Mouse (Mus musculus): ENCODE results near the gene Slitrk6. TPM values are rescaled to one million over a fixed set of nuclear protein-coding genes. Genes with fewer than 3 reads are reported as not detected.
A peak's percentile ranks its signal among the peaks of the same experiment; 100 is the strongest.

Gene Slitrk6
- polyA plus RNA-seq, 1 experiment from 2014 or later: 31.3 TPM

DNA sequence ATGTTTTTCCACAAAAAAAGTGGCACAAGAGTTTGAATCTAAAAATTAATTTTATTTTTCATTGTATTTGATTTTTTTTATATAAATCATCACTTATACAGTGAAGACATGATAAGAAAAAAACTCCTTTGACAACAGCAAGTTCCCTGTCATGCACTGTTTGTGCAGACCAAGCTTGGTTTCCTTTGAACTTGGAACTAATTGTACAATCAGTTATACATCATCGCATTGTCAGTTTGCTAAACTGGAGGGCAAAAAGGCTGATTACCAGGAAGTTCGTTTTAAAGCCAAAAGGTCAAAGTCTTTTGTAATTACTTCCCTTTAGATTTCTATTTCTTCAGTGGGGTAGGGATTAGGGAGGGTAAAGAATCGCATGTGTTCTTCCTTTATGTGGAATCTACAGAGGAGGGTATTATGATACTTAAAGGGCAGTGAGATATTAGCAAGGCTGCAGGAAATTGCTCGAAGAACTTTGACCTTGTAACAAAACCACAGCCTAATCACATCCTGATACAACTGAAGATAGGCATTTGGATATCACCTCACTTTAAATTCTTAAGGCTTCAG is 26.5 kb downstream of the Slitrk6 start:
- Histone ChIP-seq H3K9me3 (replicated peaks; ENCODE audit: control insufficient read depth, low read length) (no peaks in the 10 kb centered on the region), H3K4me1 (ENCODE audit: control insufficient read depth, insufficient read depth, low read length) (no peaks in the 10 kb centered on the region), H3K27me3 (ENCODE audit: control insufficient read depth, insufficient read depth, low read length) (no peaks in the 10 kb centered on the region), H3K9ac (replicated peaks; ENCODE audit: low read length) (no peak overlapping the region), H3K27ac (replicated peaks; ENCODE audit: low read depth, low read length) (no peak overlapping the region), H3K36me3 (replicated peaks; ENCODE audit: control insufficient read depth, insufficient read depth, low read depth, low read length) (no peaks in the 10 kb centered on the region), H3K4me2 (ENCODE audit: low read depth, low read length) (no peak overlapping the region), H3K4me3 (ENCODE audit: low read depth, low read length) (no peak overlapping the region)
- DNase-seq (ENCODE audit: low spot score) (peak; percentile 48), ATAC-seq (replicated peaks; ENCODE audit: insufficient number of reproducible peaks, low FRiP score, low TSS enrichment, low read depth) (no peak)
- 10% methylated on average over 4 of the region's 4 CpGs for WGBS

DNA sequence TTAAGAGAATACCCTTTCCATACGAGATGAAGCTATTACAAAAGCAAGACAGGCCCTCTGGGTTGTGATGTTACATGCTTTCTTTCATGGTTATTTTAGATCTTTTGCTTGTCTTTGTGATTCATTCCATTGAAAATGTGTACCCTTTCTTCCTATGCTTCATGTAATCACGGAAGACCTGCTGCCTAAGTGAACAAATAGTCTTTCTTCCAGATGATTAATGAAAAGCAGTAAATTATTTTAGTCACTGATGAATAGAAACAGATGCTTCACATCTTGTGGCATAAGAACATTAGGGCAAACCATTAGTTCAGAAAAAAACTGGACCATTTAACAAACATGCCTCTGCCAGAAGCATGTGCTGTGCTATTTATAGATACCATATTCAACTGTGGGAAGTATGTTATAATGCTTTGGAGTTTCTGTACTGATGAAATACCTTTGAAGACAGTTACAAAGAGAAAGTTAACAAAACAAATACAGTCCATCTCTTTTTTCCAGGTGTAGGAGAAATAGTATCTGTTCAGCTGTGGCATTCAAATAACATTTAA is 30.8 kb downstream of the Slitrk6 start:
- Histone ChIP-seq H3K4me3 (ENCODE audit: low read depth, low read length) (no peak overlapping the region), H3K27ac (replicated peaks; ENCODE audit: low read depth, low read length) (no peak overlapping the region), H3K27me3 (ENCODE audit: control insufficient read depth, insufficient read depth, low read length) (no peaks in the 10 kb centered on the region), H3K4me2 (ENCODE audit: low read depth, low read length) (no peak overlapping the region), H3K4me1 (ENCODE audit: control insufficient read depth, insufficient read depth, low read length) (no peaks in the 10 kb centered on the region), H3K9me3 (replicated peaks; ENCODE audit: control insufficient read depth, low read length) (no peaks in the 10 kb centered on the region), H3K9ac (replicated peaks; ENCODE audit: low read length) (no peak overlapping the region), H3K36me3 (replicated peaks; ENCODE audit: control insufficient read depth, insufficient read depth, low read depth, low read length) (no peaks in the 10 kb centered on the region)
- WGBS: 22% methylated on average over 2 of the region's 2 CpGs
- no peak for ATAC-seq (replicated peaks; ENCODE audit: insufficient number of reproducible peaks, low FRiP score, low TSS enrichment, low read depth)
- peak; percentile 25 for DNase-seq (ENCODE audit: low spot score)
